Mouse (Mus musculus): Measurements from ENCODE around the gene Sult2a8. TPM values are rescaled to one million over a fixed set of nuclear protein-coding genes. Genes with fewer than 3 reads are reported as not detected.
"Not testable (repeated sequence)": the region's sequence is repeated elsewhere in the genome, so short reads cannot be mapped to it uniquely, and the experiment has no call there.

Gene Sult2a8
- polyA plus RNA-seq (2015; fragmentation: Nextera tagmentation; extraction: Ambion mirVana) = not detected in 2 replicates

DNA sequence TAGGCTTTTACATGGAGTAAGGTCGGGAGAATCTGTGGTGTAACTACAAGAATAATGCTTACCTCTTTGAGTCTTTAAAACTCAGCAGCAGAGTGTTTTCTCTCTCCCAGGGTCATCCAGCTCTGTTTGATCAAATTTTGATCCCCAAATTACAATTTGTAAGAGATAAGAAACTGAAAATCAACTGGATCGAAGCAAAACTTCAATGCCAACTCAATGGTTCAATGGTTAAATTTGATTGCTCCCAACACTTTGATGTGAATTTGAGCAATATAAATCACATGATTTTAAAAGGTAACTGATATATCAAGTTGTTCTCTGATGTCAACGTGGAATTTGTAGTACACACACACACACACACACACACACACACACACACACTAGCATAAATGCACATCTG, at the start of gene Sult2a8:
TSS of gene Sult2a8 (minus strand) at position 236 of the 400 bp plus-strand sequence.
- 67% methylated on average over 3 of the region's 3 CpGs for WGBS
- no peak within 1 kb of the TSS for H3K27ac ChIP-seq (replicated peaks)
- no peak within 1 kb of the TSS for H3K9ac ChIP-seq (replicated peaks)
- no peak within 1 kb of the TSS for H3K4me2 ChIP-seq
- no peak for ATAC-seq (ENCODE audit: low FRiP score)
- peaks cover 11% of the 10 kb centered on the region; the same call in 1 of the 2 replicates for H3K9me3 ChIP-seq (replicated peaks)
- no peak within 1 kb of the TSS for H3K4me3 ChIP-seq (replicated peaks)
- no peaks in the 10 kb centered on the region for H3K27me3 ChIP-seq (replicated peaks)
- no peaks in the 10 kb centered on the region for H3K4me1 ChIP-seq
- H3K36me3 ChIP-seq = no peaks in the 10 kb centered on the region

DNA sequence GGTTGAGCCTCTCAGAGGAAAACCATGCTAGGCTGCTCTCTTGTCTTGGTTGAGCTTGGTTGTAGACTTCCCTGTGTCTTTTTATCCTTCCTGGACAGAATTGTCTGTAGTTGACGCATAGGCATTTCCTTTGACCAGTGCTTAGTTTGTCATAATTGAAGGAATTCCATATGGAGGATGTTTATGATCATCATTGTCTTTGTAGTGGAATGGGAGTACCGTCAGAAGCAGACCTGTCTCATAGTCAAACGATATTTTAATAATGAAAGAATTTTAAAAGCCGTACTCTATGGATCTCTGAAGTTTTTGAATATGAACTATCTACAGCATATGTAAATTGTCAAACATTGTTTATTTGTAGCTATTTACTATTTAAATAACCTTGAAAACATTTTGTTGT, 47.6 kb upstream of the Sult2a8 start, which contains the start of gene Sult2a7:
TSS of gene Sult2a7 (minus strand) at position 101 of the 400 bp plus-strand sequence.
- no peak within 1 kb of the TSS for H3K4me2 ChIP-seq
- H3K9ac ChIP-seq (replicated peaks) = no peak within 1 kb of the TSS
- no peaks in the 10 kb centered on the region for H3K27me3 ChIP-seq (replicated peaks)
- WGBS = 87% methylated on average over 4 of the region's 4 CpGs
- no peaks in the 10 kb centered on the region for H3K36me3 ChIP-seq
- H3K27ac ChIP-seq (replicated peaks) = no peak within 1 kb of the TSS
- no peak for ATAC-seq (ENCODE audit: low FRiP score)
- H3K4me1 ChIP-seq = no peaks in the 10 kb centered on the region
- H3K9me3 ChIP-seq (replicated peaks) = peaks cover 13% of the 10 kb centered on the region; the same call in 1 of the 2 replicates
- H3K4me3 ChIP-seq (replicated peaks) = no peak within 1 kb of the TSS

DNA sequence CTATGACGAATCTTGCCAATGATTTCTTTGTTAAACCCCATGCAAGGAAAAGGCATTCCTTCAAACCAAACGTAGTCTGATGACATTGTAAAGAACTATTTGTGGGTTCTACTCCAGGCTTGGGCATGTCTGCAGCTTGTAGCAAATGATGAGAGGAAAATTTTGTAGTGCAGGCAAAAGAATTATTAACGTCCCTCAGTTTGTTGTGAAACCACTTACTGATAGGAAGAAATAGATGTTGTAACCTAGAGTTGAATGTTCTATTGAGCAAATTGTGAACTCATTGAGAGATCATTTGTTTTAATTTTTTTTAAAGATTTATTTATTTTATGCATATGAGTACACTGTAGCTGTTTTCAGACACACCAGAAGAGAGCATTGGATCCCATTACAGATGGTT, 46.3 kb upstream of the Sult2a8 start:
- Histone ChIP-seq H3K9ac (replicated peaks) (no peak overlapping the region), H3K27me3 (replicated peaks) (no peaks in the 10 kb centered on the region), H3K9me3 (replicated peaks) (peaks cover 13% of the 10 kb centered on the region; the same call in 1 of the 2 replicates), H3K4me2 (no peak overlapping the region), H3K27ac (replicated peaks) (no peak overlapping the region), H3K4me3 (replicated peaks) (no peak overlapping the region), H3K4me1 (no peaks in the 10 kb centered on the region), H3K36me3 (no peaks in the 10 kb centered on the region)
- 78% methylated on average over 3 of the region's 3 CpGs for WGBS
- ATAC-seq (ENCODE audit: low FRiP score) = no peak

DNA sequence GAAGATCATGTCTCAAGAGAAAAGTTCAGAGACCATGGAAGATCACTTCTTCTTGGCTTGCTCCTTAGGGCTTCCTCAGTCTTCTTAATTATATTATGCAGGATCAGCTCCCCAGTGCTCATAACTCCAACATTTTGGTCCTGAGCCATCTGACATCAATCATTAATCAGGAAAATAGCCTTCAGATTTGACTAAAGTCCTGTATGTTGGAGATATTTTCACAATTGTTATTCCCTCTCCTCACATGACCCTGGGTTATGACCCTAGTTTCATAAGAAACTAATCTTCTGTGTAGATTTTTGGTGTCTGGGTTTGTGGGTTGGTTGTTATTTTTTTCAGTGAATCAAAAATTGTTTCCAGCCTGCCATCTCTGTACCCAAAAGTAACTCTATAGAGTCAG, 7.0 kb downstream of the Sult2a8 start:
- Histone ChIP-seq H3K9me3 (replicated peaks) (peaks cover 24% of the 10 kb centered on the region), H3K4me1 (no peaks in the 10 kb centered on the region), H3K27me3 (replicated peaks) (no peaks in the 10 kb centered on the region), H3K27ac (replicated peaks) (no peak overlapping the region), H3K4me3 (replicated peaks) (no peak overlapping the region), H3K9ac (replicated peaks) (no peak overlapping the region), H3K4me2 (no peak overlapping the region), H3K36me3 (no peaks in the 10 kb centered on the region)
- ATAC-seq (ENCODE audit: low FRiP score) = no peak

DNA sequence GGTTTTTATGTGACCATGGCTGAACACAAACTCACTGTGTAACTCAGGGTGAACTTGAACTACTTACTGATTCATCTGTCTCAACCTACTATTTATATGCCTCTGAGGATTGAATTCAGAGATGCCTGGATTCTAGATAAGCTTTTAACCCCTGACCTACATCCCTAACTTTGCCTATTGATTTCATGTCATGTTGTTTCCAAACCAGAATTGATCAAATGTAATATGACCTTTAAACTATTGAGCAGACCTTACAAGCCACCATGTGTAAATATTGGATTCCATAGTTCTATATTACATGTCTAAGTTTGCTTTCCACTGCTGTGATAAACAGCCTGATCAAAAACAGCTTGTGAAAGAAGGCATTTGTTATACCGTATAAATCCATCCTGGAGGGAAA, 8.1 kb downstream of the Sult2a8 start:
- Histone ChIP-seq H3K4me3 (replicated peaks) (no peak overlapping the region), H3K4me2 (no peak overlapping the region), H3K9me3 (replicated peaks) (peaks cover 29% of the 10 kb centered on the region), H3K36me3 (no peaks in the 10 kb centered on the region), H3K27me3 (replicated peaks) (no peaks in the 10 kb centered on the region), H3K4me1 (no peaks in the 10 kb centered on the region), H3K27ac (replicated peaks) (no peak overlapping the region), H3K9ac (replicated peaks) (no peak overlapping the region)
- 90% methylated on average over 1 of the region's 1 CpGs for WGBS
- no peak for ATAC-seq (ENCODE audit: low FRiP score)

DNA sequence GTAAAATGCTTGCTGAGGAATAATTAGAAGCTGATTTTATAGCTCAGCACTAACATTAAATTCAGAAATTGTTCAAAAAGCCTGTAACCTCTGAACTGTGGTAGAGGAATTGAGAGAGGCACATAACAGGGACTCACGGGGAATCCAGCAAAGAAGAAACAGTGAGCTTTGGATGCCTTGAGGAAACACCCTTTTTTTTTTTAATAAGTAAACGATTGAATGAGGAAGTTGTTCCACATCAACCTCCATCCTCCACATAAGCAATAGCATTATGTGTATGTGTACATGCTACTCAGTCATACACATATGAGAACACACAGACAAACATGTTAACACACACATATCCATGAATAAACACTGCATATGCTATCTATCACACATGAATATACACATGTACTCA, 8.5 kb downstream of the Sult2a8 start:
- Histone ChIP-seq H3K4me2 (no peak overlapping the region), H3K9ac (replicated peaks) (no peak overlapping the region), H3K9me3 (replicated peaks) (peaks cover 29% of the 10 kb centered on the region), H3K27me3 (replicated peaks) (no peaks in the 10 kb centered on the region), H3K36me3 (no peaks in the 10 kb centered on the region), H3K4me1 (no peaks in the 10 kb centered on the region), H3K4me3 (replicated peaks) (no peak overlapping the region), H3K27ac (replicated peaks) (no peak overlapping the region)
- ATAC-seq (ENCODE audit: low FRiP score) = no peak
- WGBS = 91% methylated on average over 2 of the region's 2 CpGs

DNA sequence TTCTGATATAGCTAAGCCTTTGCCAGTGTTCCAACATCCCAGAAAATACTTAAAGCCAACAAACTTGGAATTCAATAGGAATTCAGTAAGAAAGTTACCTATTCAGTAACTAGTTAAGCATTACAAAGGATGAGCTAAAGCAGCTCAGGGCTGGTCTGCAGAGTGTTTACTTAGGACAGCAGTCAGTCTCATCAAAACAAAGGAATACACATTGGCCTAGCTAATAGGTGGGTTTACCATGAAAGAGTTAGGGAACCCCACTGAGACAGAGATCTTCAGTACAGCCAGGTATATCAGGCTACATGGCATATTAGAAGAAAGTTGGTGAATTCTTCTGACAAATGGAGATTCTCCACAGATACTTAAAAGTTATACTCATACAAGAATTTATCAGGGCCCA, 47.2 kb downstream of the Sult2a8 start:
- H3K9me3 ChIP-seq (replicated peaks); ATAC-seq (ENCODE audit: low FRiP score); H3K9ac ChIP-seq (replicated peaks): not testable (repeated sequence)

DNA sequence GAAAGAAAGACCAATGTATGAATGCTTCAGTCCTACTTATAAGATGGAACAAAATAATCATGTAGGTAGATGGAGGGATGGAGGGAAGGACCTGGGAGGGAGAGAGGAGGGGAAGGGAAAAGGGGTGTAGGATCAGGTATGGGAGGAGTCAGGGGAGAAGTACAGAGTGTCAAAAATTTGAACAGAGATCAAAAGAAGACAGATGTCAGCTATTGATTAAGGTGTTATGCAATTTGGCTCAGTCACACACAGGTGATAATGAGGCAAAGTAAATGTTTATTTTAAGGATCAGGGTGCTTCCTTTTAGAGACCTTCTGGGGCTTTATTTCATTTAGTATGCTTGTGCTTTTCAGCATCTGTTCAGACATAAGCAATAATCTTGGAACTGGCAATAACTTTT, 50.1 kb downstream of the Sult2a8 start:
- Histone ChIP-seq H3K27ac (replicated peaks) (no peak overlapping the region), H3K9ac (replicated peaks) (no peak overlapping the region), H3K4me1 (no peaks in the 10 kb centered on the region), H3K36me3 (no peaks in the 10 kb centered on the region), H3K9me3 (replicated peaks) (0 out of 2 replicates have a peak, but pooled peaks cover 7% of the 10 kb centered on the region), H3K4me2 (no peak overlapping the region), H3K27me3 (replicated peaks) (no peaks in the 10 kb centered on the region), H3K4me3 (replicated peaks) (no peak overlapping the region)
- ATAC-seq (ENCODE audit: low FRiP score) = no peak

More for the DNA sequence above, 47.2 kb downstream of the Sult2a8 start:
- H3K36me3 ChIP-seq; H3K4me3 ChIP-seq (replicated peaks); H3K27me3 ChIP-seq (replicated peaks); H3K4me1 ChIP-seq; H3K27ac ChIP-seq (replicated peaks); H3K4me2 ChIP-seq: not testable (repeated sequence)

Other genes starting within 250 kb of the Sult2a8 start
- not detected in 2 replicates for gene Sult2a6, start 191.9 kb downstream of the Sult2a8 start, polyA plus RNA-seq (2015; fragmentation: Nextera tagmentation; extraction: Ambion mirVana)
- gene Obox8, start 113.2 kb downstream of the Sult2a8 start, polyA plus RNA-seq (2015; fragmentation: Nextera tagmentation; extraction: Ambion mirVana) = not detected in 2 replicates
- gene Sult2a7, start 47.5 kb upstream of the Sult2a8 start, polyA plus RNA-seq (2015; fragmentation: Nextera tagmentation; extraction: Ambion mirVana) = not detected in 2 replicates
- gene Vmn1r90, start 116.7 kb upstream of the Sult2a8 start, polyA plus RNA-seq (2015; fragmentation: Nextera tagmentation; extraction: Ambion mirVana) = 0.28 and 0.54 TPM in 2 replicates
- not detected in 2 replicates for gene Obox7, start 212.7 kb upstream of the Sult2a8 start, polyA plus RNA-seq (2015; fragmentation: Nextera tagmentation; extraction: Ambion mirVana)

Measured in neural tube, embryonic 15.5 days (tissue).